Mouse (Mus musculus) lung, postnatal 14 days (tissue): ENCODE measurements at regions not wholly inside any gene's neighbourhood (a gene's known extent, or its start where the extent isn't known, plus 50 kb on each side); places are given as distances from the start of the nearest gene placed in this dataset.

Experiments used
- DNase-seq: peaks from one replicate; pipeline ENCODE4 v3.0.0; 2021

DNA sequence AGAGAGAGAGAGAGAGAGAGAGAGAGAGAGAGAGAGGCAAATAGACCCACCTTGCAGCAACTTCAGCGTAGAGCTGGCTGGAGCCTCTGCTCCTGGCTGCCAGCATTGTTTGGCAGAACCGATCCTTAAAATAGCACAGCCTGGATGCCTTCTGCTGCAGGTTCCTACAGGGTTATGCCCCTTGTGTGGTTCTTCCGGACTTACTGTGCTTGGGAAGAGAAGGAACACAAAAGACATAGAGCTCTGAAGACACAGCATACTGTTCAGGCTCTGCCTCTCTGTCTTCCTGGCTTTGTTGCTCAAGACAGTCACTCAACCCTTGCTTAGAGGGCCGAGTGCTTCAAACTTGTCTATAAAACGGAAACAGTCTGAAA lies 86.2 kb upstream of the Slc25a26 start:
- DNase-seq = no peak

DNA sequence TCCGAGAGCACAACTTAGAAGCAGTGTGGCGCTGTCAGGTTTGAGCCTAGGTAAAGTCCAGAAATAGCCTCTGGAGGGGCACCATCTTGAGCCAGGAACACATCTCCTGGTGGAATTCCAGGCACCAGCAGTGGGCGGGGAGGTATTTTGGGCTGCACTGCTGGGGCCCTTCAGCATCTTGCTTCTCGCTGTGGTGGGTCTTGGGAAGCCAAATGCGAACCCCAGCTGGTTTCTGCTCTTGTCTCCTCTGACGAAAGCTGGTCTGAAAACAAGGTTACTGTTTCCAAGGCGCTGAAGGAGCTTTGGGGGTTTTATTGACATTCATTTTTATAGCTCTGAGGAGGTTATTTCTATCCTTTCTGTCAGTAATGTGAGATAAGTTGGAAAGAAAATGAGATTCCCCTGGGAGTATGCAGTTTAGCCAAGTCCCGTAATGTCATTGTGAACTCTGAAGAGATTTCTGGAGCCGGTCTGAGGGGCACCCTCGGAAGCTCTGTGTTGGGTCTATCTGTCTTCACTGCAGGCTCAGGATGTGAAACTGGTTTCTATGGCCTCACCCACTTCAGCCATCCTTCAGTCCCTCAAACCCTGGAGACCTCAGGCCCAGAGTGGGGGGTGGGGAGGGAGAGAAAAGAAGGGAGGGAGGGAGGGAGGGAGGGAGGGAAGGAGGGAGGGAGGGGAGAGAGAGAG lies 86.7 kb upstream of the Slc25a26 start:
- peak; percentile 19 for DNase-seq

DNA sequence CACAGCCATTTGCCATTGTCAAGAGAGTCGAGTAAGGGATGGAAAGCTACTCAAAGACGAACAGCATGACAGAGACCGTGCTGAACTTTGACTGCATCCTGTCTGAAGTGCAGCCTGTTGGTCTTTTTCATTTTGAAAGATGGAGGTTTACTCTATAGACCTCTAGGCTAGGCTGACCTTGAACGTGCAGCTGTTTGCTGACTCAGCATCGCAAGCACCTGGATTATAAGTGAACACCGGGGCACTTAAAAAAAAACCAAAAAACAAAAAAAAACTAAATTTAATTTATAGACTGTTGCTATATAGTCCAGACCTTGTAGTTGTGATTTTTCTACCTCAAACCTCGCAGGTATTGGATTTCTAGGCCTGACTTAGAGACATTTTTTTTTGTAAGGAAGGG lies 87.8 kb upstream of the Slc25a26 start:
- no peak for DNase-seq

DNA sequence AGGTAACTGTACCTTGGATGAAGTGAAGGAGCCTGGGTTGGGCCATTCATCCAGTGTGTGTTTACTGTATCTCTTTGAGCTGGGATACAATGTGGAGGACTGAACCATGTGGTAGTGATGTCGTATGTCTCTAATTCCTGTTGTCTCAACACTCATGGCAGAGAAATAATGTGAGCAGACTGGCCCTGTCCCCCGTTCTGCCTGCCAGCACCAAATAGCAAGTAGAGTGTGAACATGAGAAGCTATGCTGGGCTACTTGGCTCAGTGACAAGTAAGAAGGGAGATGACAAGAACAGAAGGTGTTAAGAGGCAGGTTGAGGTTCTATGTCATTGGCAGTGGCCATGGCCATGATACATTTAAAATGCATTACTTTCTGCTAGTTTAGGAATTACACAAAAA lies 89.7 kb upstream of the Slc25a26 start:
- DNase-seq = no peak

DNA sequence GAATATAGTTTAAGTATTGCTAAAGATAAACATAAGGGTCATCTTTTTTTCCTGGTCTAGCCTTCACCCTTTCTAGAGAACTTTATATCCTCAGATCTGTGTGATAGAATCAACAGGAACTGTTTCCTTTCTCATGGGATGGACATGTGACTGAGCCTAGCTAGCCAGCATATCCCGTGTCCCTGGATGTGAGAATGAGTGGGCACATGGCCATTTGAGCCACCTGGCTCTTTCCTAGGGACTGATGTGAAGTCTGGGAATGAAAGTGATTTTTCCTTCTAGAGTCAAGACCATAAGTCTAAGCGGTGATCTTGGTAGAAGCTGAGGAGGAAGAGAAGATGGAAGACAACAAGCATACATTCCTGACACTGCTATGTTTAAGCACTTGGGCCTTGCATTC lies 91.1 kb upstream of the Slc25a26 start:
- no peak for DNase-seq

DNA sequence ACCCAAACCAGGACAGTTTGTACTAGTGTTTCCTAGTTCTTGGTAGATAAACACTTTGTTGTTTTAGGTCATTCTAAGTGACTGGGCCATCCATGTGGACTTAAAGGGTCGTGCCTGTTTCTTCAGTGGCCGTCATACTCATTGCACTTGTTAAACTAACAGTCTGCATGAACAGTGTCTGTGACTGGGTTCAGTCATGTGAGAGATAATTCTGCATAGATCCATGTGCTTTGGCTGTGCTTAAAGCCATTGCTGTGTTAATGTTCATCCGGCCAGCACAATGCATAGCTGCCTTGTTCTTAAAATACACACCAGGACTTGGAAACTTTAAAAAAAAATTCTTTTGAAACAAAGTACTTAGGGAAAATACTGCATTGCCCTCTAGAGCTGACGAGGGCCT lies 92.4 kb upstream of the Slc25a26 start:
- no peak for DNase-seq

DNA sequence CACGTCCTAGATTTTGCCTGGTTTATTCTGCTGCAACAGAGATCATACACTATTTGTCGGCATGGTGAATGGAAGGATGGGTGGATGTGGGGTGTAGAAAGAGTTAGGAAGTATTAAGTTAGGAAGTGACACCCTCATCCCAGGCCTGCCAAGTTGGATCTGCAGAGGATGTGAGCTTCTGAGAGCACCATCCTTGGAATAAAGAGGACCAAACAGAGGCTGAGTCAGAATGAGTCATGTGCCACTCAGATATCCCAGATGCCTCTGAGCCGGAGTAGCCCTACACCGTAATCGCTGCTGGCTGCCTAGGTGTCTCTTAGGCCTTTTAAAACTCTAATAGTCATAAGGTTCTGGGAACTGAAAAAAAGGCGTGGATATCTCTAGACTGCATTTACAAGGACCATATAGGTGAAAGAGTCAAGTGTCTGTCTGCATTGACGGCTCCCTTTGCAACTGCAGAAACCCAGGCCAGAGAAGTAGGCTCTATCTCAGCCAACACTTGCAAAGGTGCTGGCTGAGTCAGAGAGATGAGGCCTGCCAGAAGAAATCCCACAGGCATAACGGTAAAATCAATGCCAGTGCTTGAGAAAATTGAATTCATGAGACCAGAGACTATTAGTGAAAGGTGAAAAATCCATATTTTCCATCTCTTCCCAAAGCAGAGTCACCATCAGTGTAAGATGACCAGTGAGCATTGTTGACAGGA lies 94.6 kb upstream of the Slc25a26 start:
- DNase-seq = no peak

DNA sequence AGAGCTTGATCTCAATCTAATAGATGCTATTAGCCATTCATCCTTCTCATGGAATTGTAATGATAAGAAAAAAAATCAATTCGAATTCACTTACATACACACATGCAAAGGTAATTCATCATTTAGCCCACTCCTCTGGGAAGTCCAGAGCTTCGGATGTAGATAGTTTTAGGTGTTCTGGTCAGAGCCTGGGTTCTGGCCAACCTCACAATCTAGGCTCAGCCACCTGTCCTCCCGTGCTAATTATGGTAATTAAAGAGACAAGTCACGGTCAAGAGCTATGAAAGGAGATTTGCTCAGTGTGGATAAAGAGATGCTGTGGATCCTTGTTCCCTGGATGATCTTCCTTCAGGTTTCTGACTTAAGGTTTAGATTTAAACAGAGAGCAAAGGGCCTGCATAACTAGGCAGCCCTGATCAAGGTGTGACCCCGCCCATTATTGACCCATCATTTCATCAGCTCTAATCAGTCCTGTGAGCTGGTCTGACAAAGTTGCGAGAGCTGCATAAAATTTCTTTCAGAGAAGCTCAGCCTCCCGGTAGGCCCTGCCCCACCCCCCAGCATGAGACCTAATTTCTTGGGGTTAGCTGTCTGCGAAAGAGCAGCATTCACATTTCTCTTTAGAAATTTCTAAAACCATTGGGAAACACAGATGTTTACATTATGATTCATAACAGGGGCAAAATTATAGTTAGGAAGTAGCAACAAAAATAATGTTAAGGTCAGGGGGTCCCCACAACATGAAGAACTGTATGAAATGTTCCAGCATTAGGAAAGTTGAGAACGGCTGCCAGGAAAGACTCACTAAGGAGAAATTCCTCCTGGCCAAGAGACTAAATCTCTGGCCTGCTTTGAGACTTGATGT lies 98.3 kb upstream of the Slc25a26 start:
- DNase-seq = no peak

DNA sequence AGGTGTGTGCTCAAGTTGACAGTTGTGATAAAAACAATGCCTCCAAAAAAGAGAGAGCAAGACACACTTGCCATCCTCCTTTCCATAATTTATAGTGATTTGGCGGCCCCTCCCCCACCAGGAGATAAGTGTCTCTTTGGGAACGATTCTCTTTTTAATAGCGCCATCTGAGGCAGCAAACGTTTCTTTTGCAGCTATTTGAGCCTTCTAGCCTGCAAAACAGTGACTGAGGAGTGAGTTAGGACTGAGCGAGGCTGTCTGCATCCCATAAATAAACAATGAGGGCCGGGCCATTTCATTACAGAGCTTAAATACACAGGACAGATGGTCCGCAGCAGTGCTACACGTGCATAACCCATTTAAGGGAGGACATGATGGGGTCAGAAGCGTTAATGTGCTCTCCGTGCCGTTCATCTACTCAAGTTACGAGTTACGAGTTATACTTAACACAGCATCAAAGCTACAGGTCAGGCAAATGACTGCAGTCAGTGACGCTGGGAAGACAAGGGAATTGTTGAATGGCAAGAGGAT lies 99.0 kb upstream of the Slc25a26 start:
- no peak for DNase-seq

DNA sequence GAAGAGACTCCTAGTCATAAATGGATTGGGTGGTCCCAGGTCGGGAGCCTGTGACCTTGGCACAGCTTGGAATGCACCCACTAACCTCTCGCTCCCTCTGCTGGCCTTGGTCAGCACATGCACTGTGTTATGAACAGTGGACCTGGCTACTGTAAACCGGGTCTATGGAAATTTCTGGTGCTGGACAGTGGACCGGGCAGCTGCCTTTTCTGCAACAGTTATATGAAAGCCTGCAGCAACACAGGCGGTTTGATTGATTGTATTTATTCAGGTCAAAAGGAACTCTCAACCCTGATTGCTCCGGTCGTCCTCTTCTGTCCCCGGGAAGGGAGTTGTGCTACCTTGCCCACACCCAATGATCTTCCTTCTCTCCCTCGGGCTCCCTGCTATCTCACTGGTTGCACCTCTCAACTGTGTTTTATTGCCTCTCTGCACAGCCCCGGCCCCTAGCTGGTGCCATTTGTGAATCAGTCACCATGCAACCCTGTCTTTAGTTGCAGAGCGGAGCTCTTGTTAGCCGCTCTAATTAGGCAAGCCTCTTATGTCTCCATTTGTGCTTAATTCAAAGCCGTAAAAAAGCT lies 99.6 kb upstream of the Slc25a26 start:
- peak; percentile 60 for DNase-seq

DNA sequence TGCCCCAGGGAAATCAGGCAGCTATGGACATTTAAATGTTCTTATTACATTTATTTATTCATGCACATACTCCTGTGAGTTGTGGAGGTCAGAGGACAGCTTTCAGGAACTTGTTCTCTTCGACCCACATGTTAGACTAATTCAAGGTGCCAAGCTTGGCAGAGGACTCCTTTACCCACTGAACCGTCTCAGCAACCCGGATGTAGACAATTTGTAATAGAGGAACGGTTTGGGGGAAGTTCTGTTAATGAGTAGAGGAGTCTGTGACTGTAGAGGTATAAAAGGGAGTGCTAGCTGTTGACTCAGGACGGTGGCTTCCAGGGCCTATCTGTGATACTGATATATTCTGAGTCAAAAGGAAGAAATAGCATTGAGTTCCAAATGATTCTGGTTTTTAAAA lies 107.4 kb upstream of the Magi1 start:
- DNase-seq = no peak

DNA sequence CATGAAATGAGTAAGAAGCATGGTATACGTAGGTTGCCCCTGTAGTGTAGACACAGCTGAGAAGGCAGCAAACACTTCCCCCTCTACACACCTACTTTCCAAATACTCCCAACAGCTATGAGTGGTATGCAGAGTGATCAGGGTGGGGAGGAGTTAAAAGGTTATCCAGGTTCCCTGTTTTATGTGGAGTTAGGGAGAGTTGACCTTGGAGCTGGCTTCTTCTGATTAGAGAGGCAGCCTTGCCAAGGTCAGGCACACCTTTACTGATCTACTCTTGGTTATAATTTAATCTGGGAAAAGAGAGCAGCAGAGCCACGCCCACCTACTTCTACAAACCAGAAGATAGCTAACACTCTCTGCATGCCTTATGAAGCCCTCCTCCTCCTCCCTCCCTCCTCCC lies 106.7 kb upstream of the Magi1 start:
- DNase-seq = peak; percentile 21

DNA sequence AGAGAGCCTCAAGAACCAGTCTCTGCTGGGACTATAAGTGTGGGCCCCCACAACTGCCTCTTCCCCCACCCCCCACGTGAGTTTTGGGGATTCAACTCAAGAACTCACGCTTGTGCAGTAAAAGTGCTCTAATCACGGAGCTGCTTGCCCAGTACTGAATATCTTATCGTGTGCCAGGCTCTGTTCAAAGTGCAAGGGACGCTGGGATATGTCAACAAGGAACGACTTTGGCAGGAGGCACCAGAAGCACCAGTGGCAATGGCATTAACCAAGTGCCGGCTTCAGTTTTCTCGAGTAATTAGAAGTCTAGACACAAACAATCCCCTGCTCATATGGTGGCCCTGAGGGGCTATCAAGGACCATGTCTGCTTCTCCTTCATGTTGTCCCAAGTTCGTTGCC lies 106.0 kb upstream of the Magi1 start:
- DNase-seq = peak; percentile 13

DNA sequence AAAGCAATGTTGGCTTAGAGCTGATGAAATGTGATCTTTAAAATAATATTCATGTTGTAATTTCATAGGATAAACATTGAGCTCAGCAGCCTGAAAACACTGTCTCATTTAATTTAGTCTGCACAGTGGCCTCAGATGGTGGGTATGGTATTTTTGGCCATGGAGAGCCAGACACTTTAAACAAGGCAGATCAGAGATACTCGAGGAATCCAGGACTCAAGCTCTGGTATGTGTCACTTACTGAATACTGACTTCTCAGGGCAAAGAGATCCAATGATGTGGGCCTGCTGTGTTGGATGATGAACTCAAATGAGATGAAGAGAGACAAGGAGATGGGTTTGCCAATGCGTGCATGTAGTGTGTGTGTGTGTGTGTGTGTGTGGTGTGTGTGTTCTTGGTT lies 103.9 kb upstream of the Magi1 start:
- DNase-seq = no peak

DNA sequence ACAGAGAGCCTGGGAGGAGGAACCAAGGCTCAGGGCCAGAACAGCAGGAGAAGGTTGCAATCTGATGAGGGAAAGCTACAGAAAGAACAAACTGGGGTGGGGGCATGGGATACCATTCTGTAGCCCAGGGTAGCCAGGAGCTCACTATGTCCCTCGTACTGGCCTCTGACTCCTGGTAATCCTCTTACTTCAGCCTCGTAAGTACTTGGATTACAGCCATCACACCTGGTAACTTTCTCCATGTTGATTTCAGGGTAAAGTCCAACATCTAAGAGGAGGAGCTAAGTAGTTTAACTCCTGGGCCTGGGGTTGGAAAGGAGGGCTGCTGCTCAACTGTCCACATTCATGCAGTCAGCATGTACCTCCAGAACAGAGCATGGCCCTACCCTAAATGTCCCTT lies 101.8 kb upstream of the Magi1 start:
- DNase-seq = no peak

DNA sequence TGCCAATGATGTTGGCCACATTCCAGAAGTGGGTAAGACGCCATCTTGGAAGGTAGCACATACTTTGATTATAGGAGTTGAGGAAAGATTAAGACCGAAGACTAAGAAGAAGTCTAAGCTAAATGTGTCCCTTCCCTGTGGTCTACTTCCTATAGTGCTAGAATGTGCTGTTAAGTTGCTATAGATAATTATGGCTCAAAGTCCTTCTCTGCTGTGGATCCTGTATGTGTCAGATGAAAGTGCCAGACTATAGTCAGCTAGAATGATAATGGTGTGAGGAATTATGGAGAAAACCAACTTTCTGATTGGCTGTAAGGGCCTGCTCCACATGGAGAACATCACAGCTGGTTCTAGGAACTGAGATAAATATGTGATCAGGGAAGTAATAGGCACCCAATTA lies 86.3 kb upstream of the Magi1 start:
- DNase-seq = no peak

DNA sequence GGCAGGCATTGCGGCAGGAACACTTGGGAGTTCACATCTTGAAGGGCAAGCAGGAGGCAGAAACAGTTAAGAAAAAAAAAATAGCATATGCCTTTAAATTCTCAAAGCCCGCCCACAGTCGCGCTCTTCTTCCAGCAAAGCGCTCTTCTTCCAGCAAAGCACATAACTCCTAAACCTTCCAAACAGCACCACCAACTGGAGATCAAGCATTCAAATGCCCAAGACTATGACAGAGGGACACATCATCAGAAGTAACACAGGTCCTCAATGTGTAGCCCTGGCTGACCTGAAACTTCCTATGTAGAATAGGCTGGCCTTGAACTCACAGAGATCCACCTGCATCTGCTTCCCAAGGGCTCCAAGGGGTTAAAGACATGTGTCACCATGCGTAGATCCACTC lies 80.2 kb upstream of the Magi1 start:
- no peak for DNase-seq

DNA sequence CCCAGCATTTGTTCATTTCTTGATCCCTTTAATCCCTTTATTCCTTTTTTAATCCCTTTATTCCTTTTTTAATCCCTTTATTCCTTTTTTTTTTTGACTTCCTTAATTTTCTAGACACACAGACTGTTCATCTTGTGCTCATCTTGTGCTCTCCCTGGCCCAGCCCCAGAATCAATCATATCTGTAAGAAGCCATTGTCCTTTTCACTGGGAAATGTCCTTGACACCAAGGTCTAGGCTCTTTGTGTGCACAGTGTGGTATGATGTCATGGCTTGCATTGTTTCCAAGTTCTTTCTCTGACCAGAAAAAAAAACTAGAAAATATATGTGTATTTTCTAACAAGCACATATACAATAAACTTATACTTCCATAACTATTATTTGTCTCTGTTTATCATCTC lies 78.9 kb upstream of the Magi1 start:
- no peak for DNase-seq

DNA sequence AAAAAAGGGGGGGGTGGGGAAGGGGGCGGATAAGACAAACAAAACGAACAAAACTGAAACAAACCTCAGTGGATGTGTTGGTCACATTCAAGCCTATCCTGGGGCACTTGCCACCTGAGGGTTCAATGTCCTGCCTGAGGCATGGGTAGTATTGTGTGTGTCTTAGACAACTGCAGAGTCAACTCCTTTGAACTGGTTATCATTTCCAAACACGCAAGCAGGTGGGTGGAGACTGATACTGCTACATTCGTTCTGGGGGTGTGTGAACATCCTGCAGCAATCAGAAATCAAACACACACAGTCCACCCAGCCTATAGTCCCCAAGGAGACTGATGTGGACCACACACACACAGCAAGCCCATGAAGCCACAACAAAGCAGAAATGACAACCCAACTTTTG lies 73.9 kb upstream of the Magi1 start:
- no peak for DNase-seq

DNA sequence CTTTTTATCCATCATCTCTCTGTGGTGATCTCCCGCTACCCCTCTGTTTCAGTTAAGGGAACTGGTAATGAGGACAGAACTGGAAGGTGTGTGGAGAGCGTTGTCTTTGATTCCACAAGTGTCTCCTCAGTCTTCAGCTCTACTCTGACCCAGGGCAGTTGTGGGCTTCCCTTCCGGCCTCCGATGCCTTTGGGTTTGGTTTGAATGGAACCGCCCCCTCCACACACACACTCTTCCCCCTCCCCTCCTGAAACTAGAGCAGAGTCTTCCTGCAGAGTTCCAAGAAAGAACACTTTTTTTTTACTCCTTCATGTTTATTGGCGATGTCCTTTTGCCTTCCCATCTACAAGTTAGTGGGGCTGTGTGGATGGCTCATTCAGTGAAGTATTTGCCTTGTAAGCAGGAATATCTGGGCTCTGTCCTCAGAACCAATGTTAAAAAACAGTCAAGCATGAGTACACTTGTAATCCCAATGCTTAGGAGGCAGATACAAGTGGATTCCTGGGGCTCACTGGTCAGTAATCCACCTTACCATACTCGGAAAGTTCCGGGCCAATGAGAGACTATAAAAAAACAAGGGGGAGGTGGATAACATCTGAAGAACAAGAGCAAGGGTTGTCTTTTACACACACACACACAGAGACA lies 70.9 kb upstream of the Magi1 start:
- DNase-seq = no peak

DNA sequence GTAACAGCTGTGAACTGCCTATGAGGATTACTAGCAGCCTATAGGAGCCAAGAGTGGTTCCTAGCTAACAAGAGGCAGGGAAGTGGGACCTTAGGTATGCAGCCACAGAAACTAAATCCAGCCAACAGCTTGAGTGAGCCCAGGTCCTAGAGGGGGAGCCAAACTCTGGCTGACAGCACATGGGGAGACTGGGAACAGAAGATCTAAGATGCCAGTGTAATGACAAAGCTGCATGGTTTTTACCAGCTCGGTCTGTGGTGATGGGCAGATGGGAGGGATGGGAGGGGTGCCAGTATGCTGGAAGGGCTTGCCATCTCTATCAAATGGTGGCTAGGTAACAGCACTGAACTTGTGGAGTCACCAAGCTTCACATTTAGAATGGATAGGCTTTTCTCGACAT lies 60.6 kb upstream of the Magi1 start:
- DNase-seq = no peak

DNA sequence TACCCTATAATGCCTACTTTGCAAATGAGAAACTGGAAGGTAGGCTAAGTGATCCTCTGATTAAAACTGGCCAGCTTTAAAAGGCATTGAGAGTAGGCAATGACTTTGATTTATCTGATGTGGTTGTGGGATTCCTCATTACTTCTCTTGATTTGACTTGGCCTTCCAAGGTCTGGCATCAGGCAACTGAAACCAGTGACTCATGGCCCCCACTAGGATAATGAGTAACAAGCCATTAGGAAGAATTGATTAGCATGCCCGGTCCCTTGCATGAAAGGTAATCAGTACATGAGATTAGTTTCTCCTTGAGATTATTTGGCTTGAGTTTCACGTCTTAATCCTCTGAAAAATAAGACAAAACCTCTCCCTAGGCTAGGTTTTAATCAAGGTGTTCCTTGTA lies 56.8 kb upstream of the Magi1 start:
- no peak for DNase-seq

DNA sequence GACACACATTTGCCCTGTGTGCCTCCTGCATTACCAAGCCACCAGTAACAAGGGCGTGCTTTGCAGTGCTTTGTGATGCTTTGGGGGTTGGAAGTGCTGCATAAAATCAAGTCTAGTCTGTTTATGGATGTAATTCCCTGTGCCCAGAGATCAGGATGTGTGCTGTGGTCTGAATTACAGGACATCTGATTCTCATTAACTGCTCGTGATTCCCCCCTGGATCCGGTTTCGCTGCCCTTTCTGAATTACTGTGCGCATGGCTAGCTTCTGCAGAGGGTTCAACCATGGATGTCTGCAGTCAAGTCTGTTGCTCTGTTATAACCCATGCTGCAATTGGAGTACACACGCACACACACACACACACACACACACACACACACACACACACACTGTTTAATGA lies 52.5 kb upstream of the Magi1 start:
- DNase-seq = no peak
